Mouse (Mus musculus) ES-E14 (cell line): ENCODE data around the gene Mogat1.

Experiments used
- CHD2 ChIP-seq: IDR thresholded peaks from 2 replicates; pipeline ENCODE4 v1.6.1; 2014; ENCODE audit warnings: mild to moderate bottlenecking, low read depth, low read length, inconsistent platforms
- HCFC1 ChIP-seq: IDR thresholded peaks from 2 replicates; pipeline ENCODE4 v1.6.1; 2012; ENCODE audit warnings: low read length, inconsistent platforms, borderline replicate concordance; ENCODE audit not compliant: insufficient read depth
- ZC3H11A ChIP-seq: IDR thresholded peaks from 2 replicates; pipeline ENCODE4 v1.6.1; 2012; ENCODE audit warnings: low read depth, mild to moderate bottlenecking, inconsistent platforms, low read length, borderline replicate concordance
- ZNF384 ChIP-seq: IDR thresholded peaks from 2 replicates; pipeline ENCODE4 v1.6.1; 2012; ENCODE audit warnings: low read depth, low read length, inconsistent platforms

DNA sequence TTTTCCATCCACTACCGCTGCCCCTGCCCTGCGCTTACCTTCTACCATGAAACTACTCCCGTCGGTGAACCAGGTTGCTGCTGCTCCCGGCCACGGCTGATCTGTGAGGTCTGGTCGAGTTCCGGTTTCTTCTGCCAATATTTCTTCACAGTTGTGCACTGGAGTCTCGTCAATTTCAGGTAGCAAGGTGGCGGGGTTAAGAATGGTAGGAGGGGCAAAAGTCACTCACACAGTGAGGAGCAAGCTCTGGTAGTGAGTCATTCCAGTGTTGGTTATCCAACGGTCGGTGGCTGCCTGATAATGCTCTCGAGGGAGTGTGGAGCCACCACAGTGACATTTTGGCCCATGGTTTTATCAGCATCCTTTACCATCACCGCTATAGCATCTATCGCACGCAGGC is 9.8 kb upstream of the Mogat1 start:
- TF ChIP-seq ZC3H11A (no peak), ZNF384 (no peak), HCFC1 (no peak), CHD2 (no peak)
